17 mouse cellular contexts compared by ENCODE assay signal in the genomic region with DNA sequence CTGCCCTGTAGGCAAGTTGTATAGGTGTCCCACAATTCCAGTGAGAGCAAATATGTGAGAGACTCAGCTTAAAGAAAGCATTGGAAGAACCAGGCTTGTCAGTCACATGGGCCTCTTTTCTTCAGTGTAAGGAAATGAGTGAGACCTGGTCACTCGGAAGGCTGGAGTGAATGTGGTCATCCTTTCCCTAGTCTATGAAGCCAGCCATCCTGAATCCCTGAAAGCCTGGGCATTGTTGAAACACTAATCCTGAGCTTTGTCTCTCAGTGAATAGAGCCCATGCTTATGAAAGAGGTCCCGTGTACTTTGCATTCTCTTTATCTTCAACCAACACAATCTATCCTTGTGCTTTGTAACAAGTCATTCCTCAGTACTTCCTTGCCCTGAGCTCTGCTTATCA.
"Had no signal": no experiment of that assay in that cellular context is flagged by ENCODE, and none has a peak within 500 bp of the region (broad histone marks: within the 10 kb centered on the region; RNA-seq: fewer than 3 reads in every experiment).

No protein-coding gene starts in this region.

- H3K4me2 ChIP-seq: liver, embryonic 11.5 days; liver, embryonic 13.5 days; liver, embryonic 15.5 days; lung, embryonic 15.5 days; neural tube, embryonic 12.5 days; stomach, embryonic 15.5 days had no signal

- H3K9me3 ChIP-seq: liver, embryonic 13.5 days; liver, embryonic 15.5 days; lung, embryonic 15.5 days; neural tube, embryonic 12.5 days; stomach, embryonic 15.5 days had no signal

- ATAC-seq: liver, postnatal 0 days; lung, postnatal 0 days had no signal

- H3K27ac ChIP-seq: liver, embryonic 13.5 days; liver, embryonic 15.5 days; lung, embryonic 15.5 days; macrophage; neural tube, embryonic 12.5 days; stomach, embryonic 15.5 days had no signal

- H3K27me3 ChIP-seq: liver, embryonic 13.5 days; liver, embryonic 15.5 days; lung, embryonic 15.5 days; megakaryocyte, embryonic 14.5 days; neural tube, embryonic 12.5 days; stomach, embryonic 15.5 days had no signal

- DNase-seq: liver, embryonic 13.5 days; liver, postnatal 0 days; lung, adult 2 months; lung, postnatal 14 days; lung, postnatal 36 days; right cerebral cortex, postnatal 14 days; thymus, adult 18-20 months; thymus, postnatal 14 days; thymus, postnatal 36 days had no signal

- H3K4me3 ChIP-seq: liver, embryonic 13.5 days; liver, embryonic 15.5 days; lung, embryonic 15.5 days; megakaryocyte, embryonic 14.5 days; neural tube, embryonic 12.5 days; stomach, embryonic 15.5 days had no signal

- H3K9ac ChIP-seq: liver, embryonic 13.5 days; liver, embryonic 15.5 days; liver, postnatal 0 days; lung, embryonic 15.5 days; neural tube, embryonic 12.5 days; stomach, embryonic 15.5 days had no signal

- H3K36me3 ChIP-seq: liver, embryonic 13.5 days; liver, embryonic 15.5 days; lung, embryonic 15.5 days; neural tube, embryonic 12.5 days; stomach, embryonic 15.5 days had no signal

- H3K4me1 ChIP-seq: liver, embryonic 13.5 days; liver, embryonic 15.5 days; lung, embryonic 15.5 days; megakaryocyte, embryonic 14.5 days; neural tube, embryonic 12.5 days; stomach, embryonic 15.5 days had no signal
